Mouse (Mus musculus): Measurements from ENCODE around the gene Tceanc.

The Tceanc gene

DNA sequence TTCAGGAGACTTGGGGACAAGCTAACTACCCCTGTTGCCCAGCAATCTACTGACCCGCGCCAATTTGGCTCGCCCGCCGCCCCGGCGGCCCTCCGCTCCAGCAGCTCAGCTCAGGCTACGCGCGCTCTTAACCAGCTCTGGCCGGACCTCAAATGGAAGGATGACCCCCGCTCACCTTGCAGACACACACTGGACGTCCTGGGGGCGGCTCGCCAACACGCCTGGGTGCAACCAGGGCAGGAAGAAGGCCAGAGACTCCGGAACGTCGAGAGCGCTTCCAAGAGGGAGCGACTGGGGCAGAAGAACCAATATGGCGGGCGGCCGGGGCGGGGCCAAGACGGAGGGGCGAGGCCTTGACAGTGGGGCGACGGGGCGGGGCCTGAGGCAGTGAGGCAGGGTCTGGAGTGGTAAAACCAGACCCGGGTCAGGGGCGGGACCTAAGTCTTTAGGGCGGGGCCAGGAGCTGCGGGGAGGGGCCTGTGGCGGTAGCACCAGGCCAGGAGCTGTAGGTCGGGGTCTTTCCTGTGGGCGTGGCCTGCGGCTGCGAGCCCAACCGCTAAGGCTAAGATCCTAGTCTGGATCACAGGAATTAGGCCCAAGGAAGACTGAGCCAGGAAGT lies 38.9 kb downstream of the Tceanc start, which contains the start of gene Rab9:
Rab9 (minus strand) TSS at position 503 of the 619 bp plus-strand sequence.
- peak; percentile 87 for DNase-seq

DNA sequence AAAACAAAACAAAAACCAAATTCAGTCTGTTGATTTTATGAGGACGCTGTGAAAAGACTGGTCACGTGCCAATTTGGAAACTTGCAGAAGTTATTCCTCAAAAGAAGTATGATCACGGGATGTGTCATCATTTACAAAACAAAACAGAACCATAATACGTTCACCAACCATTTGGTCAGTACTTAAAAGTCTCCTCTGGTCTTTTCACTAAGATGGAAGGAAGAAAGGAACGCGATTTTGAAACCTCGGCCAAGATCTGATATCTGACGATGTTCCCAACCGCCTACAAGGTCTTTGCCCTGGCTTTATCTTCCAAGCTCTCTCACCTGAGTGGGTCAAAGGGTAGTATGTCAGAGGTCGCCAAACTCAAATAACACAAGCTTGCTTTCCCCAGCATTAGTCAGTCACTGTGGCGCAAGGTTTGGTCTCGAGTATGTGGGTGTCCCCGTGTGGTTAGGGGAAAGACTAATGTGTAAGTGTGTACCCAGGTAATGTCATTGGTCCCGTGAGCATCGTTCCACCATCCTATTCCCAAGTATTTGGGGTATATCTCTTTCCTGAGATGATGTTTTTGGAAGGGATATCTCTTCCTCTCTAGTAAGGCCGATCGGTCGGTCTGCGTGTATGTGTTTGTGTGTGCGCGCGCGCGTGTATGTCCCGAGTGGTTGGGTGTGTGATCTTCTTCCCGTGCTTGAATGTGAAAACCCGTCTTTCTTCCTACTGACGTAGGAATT lies 39.6 kb downstream of the Tceanc start:
- DNase-seq, result no peak

DNA sequence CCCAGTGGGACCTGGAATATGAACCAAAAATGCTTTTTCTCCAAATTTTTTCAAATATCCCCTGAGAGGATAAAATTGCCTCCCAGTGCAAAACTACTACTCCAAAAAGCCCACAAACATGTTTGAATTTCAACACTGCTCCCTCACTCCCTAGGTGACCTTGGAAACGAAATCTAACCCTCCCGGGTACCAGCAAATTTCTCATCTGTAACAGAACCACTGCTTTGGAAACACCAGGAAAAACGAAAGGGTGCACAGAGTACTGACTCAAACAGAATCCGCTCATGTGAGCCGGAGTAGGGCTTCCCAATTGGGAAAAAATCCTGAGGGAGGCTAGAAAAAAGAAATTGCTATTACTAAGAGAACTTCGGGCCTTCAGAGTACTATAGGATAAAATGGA lies 41.0 kb downstream of the Tceanc start:
- no peak for DNase-seq

DNA sequence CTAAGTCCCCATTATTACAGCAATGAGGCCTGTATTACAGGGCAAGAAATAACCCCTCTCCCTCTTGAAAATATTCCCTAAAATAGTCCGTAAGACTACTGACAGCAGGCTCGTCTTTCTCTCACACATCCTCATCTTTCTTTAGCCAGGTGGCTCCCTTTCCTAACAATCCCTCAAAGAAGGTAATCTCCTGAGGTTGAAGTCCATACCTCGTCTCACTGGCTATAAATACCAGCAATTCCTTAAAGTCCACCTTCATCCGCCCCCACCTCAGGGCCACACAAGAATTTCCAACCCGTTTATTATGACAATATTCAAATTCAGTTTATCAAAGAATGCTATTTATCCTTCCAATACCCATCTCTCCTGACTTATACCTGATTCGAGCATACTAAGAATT lies 45.8 kb downstream of the Tceanc start:
- DNase-seq, result no peak

DNA sequence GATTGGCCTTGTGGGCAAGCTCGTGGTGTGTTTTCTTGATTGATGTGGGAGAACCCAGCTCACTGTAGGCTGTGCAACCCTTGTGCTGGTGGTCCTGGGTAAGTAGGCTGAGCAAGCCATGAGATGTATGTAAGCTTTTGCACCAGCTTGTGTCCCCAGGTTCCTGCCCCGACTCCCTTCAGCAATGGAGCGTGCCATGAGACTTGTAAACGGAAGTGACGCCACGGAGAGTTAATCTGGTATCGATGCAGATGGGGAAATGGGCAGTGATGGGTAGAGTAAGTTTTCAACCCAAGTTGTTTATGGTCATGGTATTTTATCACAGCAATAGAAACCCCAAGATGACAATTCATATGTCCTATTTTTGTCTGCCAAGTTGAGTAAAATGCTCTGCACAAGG lies 50.0 kb downstream of the Tceanc start:
- DNase-seq, result no peak

DNA sequence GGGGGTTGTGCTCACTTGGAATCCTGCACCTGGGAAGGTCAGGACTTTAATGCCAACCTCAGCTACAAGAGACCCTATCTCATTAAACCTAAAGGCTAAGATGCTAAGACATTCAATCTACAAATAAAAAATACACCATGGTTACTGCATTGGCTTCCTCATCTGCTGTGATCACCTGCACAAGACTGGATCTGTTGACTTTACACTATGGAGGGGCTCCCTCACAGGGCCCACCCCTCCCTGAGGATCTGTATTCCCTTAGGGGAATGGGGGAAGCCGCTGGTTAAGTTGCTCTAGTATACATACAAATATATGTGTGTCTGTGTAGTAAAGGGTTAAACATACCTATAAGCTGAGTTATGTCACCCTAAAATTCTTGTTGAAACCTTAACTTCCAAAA lies 62.8 kb downstream of the Tceanc start:
- DNase-seq, result no peak

DNA sequence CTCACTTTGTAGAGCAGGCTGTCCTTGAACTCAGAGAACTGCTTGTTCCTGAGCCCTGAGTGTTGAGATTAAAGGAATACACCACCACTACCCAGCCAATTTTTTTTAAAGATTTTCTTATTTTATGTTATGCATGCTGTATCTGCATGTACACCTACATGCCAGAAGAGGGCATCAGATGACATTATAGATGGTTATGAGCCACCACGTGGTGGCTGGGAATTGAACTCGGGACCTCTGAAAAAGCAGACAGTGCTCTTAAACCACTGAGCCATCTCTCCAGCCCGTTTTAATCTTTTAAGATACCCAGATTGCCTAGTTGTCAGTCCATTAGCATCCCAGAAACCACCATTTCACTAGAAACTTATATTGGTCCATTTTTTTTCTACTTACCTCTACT lies 64.0 kb downstream of the Tceanc start:
- no peak for DNase-seq

DNA sequence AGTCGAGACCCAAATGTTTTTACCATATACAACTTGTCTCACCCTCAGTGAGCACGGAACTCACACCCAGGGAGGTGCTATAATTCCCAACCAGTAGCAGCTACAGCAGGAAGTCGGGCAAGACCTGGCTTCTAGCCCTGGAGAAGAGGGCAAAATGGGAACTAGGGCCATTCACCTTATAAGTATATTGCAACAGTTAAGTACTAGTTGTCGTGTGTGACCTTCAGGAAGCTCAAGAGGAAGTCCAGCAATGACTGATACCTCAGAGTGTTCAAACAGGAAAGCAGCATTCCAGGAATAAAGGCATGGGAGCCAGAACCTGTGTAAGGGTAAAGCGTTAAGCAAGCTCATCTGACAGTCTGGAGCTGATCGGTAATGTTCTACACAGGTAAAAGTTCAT lies 64.8 kb downstream of the Tceanc start:
- DNase-seq, result no peak

Data from cerebellum, adult 8-10 months (tissue).